Mouse (Mus musculus) MEL (cell line): ENCODE measurements at regions not wholly inside any gene's neighbourhood (a gene's known extent, or its start where the extent isn't known, plus 50 kb on each side); places are given as distances from the start of the nearest gene placed in this dataset.

Experiments
- DNase-seq: peaks from one replicate; pipeline ENCODE4 v3.0.0; 2011; ENCODE audit warnings: low read depth, low spot score
- H3K27ac ChIP-seq: 2 replicates; pipeline ENCODE4 v1.5.1; 2012; ENCODE audit warnings: low read depth, mild to moderate bottlenecking, control low read depth, low read length, moderate library complexity; ENCODE audit not compliant: control insufficient read depth
- H3K27me3 ChIP-seq, 2 experiments: fragments of 150-350 bp in 1 of 2; sonication (generic) in 1 of 2; 2 replicates each; pipeline ENCODE4 v1.6.1; 2012; ENCODE audit warnings: low read length in 2 of 2, mild to moderate bottlenecking in 2 of 2, improper control_type of control experiment in 1 of 2, moderate library complexity in 1 of 2; ENCODE audit not compliant: insufficient read depth in 2 of 2, control insufficient read depth in 1 of 2
- H3K36me3 ChIP-seq, 2 experiments: 2 replicates each; pipeline ENCODE4 v1.6.1; 2012 to 2014; ENCODE audit warnings: low read length in 2 of 2, improper control_type of control experiment in 1 of 2, inconsistent platforms in 1 of 2, mild to moderate bottlenecking in 1 of 2; ENCODE audit not compliant: insufficient read depth in 2 of 2, control insufficient read depth in 1 of 2
- H3K4me1 ChIP-seq, 2 experiments: fragments of 150-350 bp in 1 of 2; sonication (generic) in 1 of 2; 2 replicates each; pipeline ENCODE4 v1.6.1; 2012; ENCODE audit warnings: low read length in 2 of 2, improper control_type of control experiment in 1 of 2, mild to moderate bottlenecking in 1 of 2; ENCODE audit not compliant: insufficient read depth in 2 of 2, control insufficient read depth in 1 of 2
- H3K4me3 ChIP-seq, 2 experiments: fragments of 150-350 bp in 1 of 2; sonication (generic) in 1 of 2; 2 replicates each; pipeline ENCODE4 v1.5.1; 2012; ENCODE audit warnings: low read depth in 2 of 2, low read length in 2 of 2, mild to moderate bottlenecking in 2 of 2, moderate library complexity in 2 of 2, control low read depth in 1 of 2, improper control_type of control experiment in 1 of 2; ENCODE audit not compliant: control insufficient read depth in 1 of 2, insufficient read depth in 1 of 2
- H3K79me2 ChIP-seq: 2 replicates; pipeline ENCODE4 v1.6.1; 2012; ENCODE audit warnings: mild to moderate bottlenecking, low read length, moderate library complexity; ENCODE audit not compliant: control insufficient read depth, poor library complexity, insufficient read depth
- H3K9ac ChIP-seq: 2 replicates; pipeline ENCODE4 v1.6.1; 2012; ENCODE audit warnings: low read depth, mild to moderate bottlenecking, control low read depth, low read length, moderate library complexity; ENCODE audit not compliant: control insufficient read depth, poor library complexity, severe bottlenecking
- H3K9me3 ChIP-seq: fragments of 150-350 bp; sonication (generic); replicated peaks from 2 replicates; pipeline ENCODE4 v1.6.1; 2012; ENCODE audit warnings: mild to moderate bottlenecking, low read length, improper control_type of control experiment, moderate library complexity; ENCODE audit not compliant: insufficient read depth
- BHLHE40 ChIP-seq: IDR thresholded peaks from 2 replicates; pipeline ENCODE4 v1.6.1; 2012; ENCODE audit warnings: low read depth, mild to moderate bottlenecking, inconsistent platforms, low read length, improper control_type of control experiment, borderline replicate concordance
- CHD1 ChIP-seq: IDR thresholded peaks from 2 replicates; pipeline ENCODE4 v1.6.1; 2012; ENCODE audit warnings: low read depth, mild to moderate bottlenecking, inconsistent platforms, low read length, improper control_type of control experiment
- CHD2 ChIP-seq: IDR thresholded peaks from 2 replicates; pipeline ENCODE4 v1.6.1; 2011; ENCODE audit warnings: low read length, improper control_type of control experiment
- CTCF ChIP-seq, 3 experiments: IDR thresholded peaks in 2 of 3; conservative IDR thresholded peaks in 1 of 3; 2 replicates each; pipeline ENCODE4 v1.5.1; 2011 to 2012; ENCODE audit warnings: low read length in 3 of 3, low read depth in 2 of 3, mild to moderate bottlenecking in 2 of 3, improper control_type of control experiment in 1 of 3, inconsistent platforms in 1 of 3, mixed read lengths in 1 of 3, moderate library complexity in 1 of 3; ENCODE audit not compliant: control insufficient read depth in 1 of 3, insufficient read depth in 1 of 3, poor library complexity in 1 of 3, severe bottlenecking in 1 of 3
- E2F4 ChIP-seq: IDR thresholded peaks from 2 replicates; pipeline ENCODE4 v1.6.1; 2011; ENCODE audit warnings: low read depth, low read length, improper control_type of control experiment, borderline replicate concordance
- ELF1 ChIP-seq: IDR thresholded peaks from 2 replicates; pipeline ENCODE4 v1.6.1; 2014; ENCODE audit warnings: low read depth, mild to moderate bottlenecking, inconsistent platforms, low read length, improper control_type of control experiment, moderate library complexity
- ETS1 ChIP-seq: IDR thresholded peaks from 2 replicates; pipeline ENCODE4 v1.6.1; 2012; ENCODE audit warnings: low read depth, mild to moderate bottlenecking, inconsistent platforms, low read length, improper control_type of control experiment, moderate library complexity
- GABPA ChIP-seq: IDR thresholded peaks from 2 replicates; pipeline ENCODE4 v1.6.1; 2012; ENCODE audit warnings: low read depth, mild to moderate bottlenecking, inconsistent platforms, low read length, improper control_type of control experiment, moderate library complexity
- GATA1 ChIP-seq: IDR thresholded peaks from 2 replicates; pipeline ENCODE4 v1.6.1; 2011; ENCODE audit warnings: low read depth, low read length, improper control_type of control experiment
- JUND ChIP-seq: IDR thresholded peaks from 2 replicates; pipeline ENCODE4 v1.6.1; 2011; ENCODE audit warnings: low read depth, mild to moderate bottlenecking, improper control_type of control experiment, low read length
- MEF2A ChIP-seq: IDR thresholded peaks from 2 replicates; pipeline ENCODE4 v1.6.1; 2014; ENCODE audit warnings: low read depth, mild to moderate bottlenecking, inconsistent platforms, low read length, improper control_type of control experiment; ENCODE audit not compliant: poor library complexity, insufficient replicate concordance, severe bottlenecking; ENCODE audit errors: extremely low read depth
- MXI1 ChIP-seq: IDR thresholded peaks from 2 replicates; pipeline ENCODE4 v1.6.1; 2011; ENCODE audit warnings: mild to moderate bottlenecking, low read depth, low read length, improper control_type of control experiment
- MYB ChIP-seq: IDR thresholded peaks from 2 replicates; pipeline ENCODE4 v1.6.1; 2011; ENCODE audit warnings: mild to moderate bottlenecking, low read depth, low read length, improper control_type of control experiment
- NRF1 ChIP-seq: IDR thresholded peaks from 2 replicates; pipeline ENCODE4 v1.6.1; 2014; ENCODE audit warnings: low read depth, mild to moderate bottlenecking, inconsistent platforms, low read length, improper control_type of control experiment, moderate library complexity; ENCODE audit not compliant: poor library complexity, insufficient read depth, severe bottlenecking
- POLR2A ChIP-seq, 2 experiments: IDR thresholded peaks; 2 replicates each; pipeline ENCODE4 v1.6.1; 2011 to 2012; ENCODE audit warnings: low read length in 2 of 2, mild to moderate bottlenecking in 2 of 2, control low read depth in 1 of 2, improper control_type of control experiment in 1 of 2, low read depth in 1 of 2, moderate library complexity in 1 of 2; ENCODE audit not compliant: control insufficient read depth in 1 of 2, insufficient read depth in 1 of 2, poor library complexity in 1 of 2
- POLR2AphosphoS2 ChIP-seq: IDR thresholded peaks from 2 replicates; pipeline ENCODE4 v1.6.1; 2011; ENCODE audit warnings: low read length, improper control_type of control experiment
- POLR2AphosphoS5 ChIP-seq: IDR thresholded peaks from 2 replicates; pipeline ENCODE4 v1.6.1; 2012; ENCODE audit warnings: low read depth, borderline replicate concordance, mild to moderate bottlenecking, inconsistent platforms, low read length, moderate library complexity, mixed read lengths
- RAD21 ChIP-seq: IDR thresholded peaks from 2 replicates; pipeline ENCODE4 v1.6.1; 2011; ENCODE audit warnings: mild to moderate bottlenecking, low read depth, low read length, improper control_type of control experiment
- SIN3A ChIP-seq: IDR thresholded peaks from 2 replicates; pipeline ENCODE4 v1.6.1; 2012; ENCODE audit warnings: low read length, improper control_type of control experiment, inconsistent platforms
- TAL1 ChIP-seq: IDR thresholded peaks from 2 replicates; pipeline ENCODE4 v1.6.1; 2012; ENCODE audit warnings: mild to moderate bottlenecking, inconsistent platforms, low read length, moderate library complexity, mixed read lengths
- TBP ChIP-seq: IDR thresholded peaks from 2 replicates; pipeline ENCODE4 v1.8.0; 2011; ENCODE audit warnings: low read depth, low read length, improper control_type of control experiment
- TCF12 ChIP-seq: IDR thresholded peaks from 2 replicates; pipeline ENCODE4 v1.6.1; 2014; ENCODE audit warnings: low read depth, mild to moderate bottlenecking, inconsistent platforms, low read length, improper control_type of control experiment, moderate library complexity
- UBTF ChIP-seq: IDR thresholded peaks from 2 replicates; pipeline ENCODE4 v1.6.1; 2012; ENCODE audit warnings: low read depth, mild to moderate bottlenecking, inconsistent platforms, low read length, improper control_type of control experiment, moderate library complexity, borderline replicate concordance; ENCODE audit not compliant: insufficient read depth
- USF1 ChIP-seq: IDR thresholded peaks from 2 replicates; pipeline ENCODE4 v1.6.1; 2014; ENCODE audit warnings: low read depth, mild to moderate bottlenecking, inconsistent platforms, low read length, improper control_type of control experiment, moderate library complexity
- ZMIZ1 ChIP-seq: IDR thresholded peaks from 2 replicates; pipeline ENCODE4 v1.6.1; 2012; ENCODE audit warnings: low read depth, mild to moderate bottlenecking, inconsistent platforms, low read length, improper control_type of control experiment, moderate library complexity
- ZNF384 ChIP-seq: IDR thresholded peaks from 2 replicates; pipeline ENCODE4 v1.6.1; 2012; ENCODE audit warnings: low read depth, mild to moderate bottlenecking, inconsistent platforms, low read length, improper control_type of control experiment

- Histone ChIP-seq H3K4me3 (no peak overlapping the region), H3K9me3 (no peaks in the 10 kb centered on the region), H3K79me2 (no peaks in the 10 kb centered on the region), H3K9ac (no peak overlapping the region), H3K4me1 (no peaks in the 10 kb centered on the region), H3K36me3 (no peaks in the 10 kb centered on the region), H3K27ac (no peak overlapping the region), H3K27me3 (no peaks in the 10 kb centered on the region)
- no peak for DNase-seq
- TF ChIP-seq CHD1 (no peak), UBTF (no peak), TBP (no peak), CHD2 (no peak), POLR2A (IDR thresholded peaks at IDR 0.05; ENCODE audit: control insufficient read depth in 1 of 2, insufficient read depth in 1 of 2, low read depth in 1 of 2, low read length in 2 of 2, poor library complexity in 1 of 2) (no peak), ZMIZ1 (no peak), BHLHE40 (no peak), GATA1 (no peak), USF1 (no peak), CTCF (IDR thresholded peaks at IDR 0.05 in 2 of 3, conservative IDR thresholded peaks at IDR 0.05 in 1 of 3; ENCODE audit: control insufficient read depth in 1 of 3, insufficient read depth in 1 of 3, low read depth in 2 of 3, low read length in 3 of 3, poor library complexity in 1 of 3, severe bottlenecking in 1 of 3) (no peak), TCF12 (no peak), MYB (no peak), ZNF384 (no peak)
These were observed 503.7 kb upstream of the Atp11b start for GRCm38 (mm10) chr3:35250092-35250749.

GRCm38 (mm10) chr3:35253861-35254260, 500.0 kb upstream of the Atp11b start:
- no peak overlapping the region for H3K9ac ChIP-seq
- no peak overlapping the region for H3K4me3 ChIP-seq
- no peaks in the 10 kb centered on the region for H3K79me2 ChIP-seq
- no peaks in the 10 kb centered on the region for H3K36me3 ChIP-seq
- no peaks in the 10 kb centered on the region for H3K27me3 ChIP-seq
- DNase-seq, result no peak
- no peak overlapping the region for H3K27ac ChIP-seq
- H3K9me3 ChIP-seq, result no peaks in the 10 kb centered on the region
- no peaks in the 10 kb centered on the region for H3K4me1 ChIP-seq
- no peak for TF ChIP-seq SIN3A
- TF ChIP-seq TAL1, result no peak
- no peak for TF ChIP-seq E2F4
- TF ChIP-seq RAD21, result no peak
- TF ChIP-seq ETS1, result no peak
- no peak for TF ChIP-seq ZNF384
- no peak for TF ChIP-seq MEF2A
- no peak for TF ChIP-seq CHD2
- TF ChIP-seq TCF12, result no peak
- no peak for TF ChIP-seq NRF1
- no peak for TF ChIP-seq CTCF (IDR thresholded peaks at IDR 0.05 in 2 of 3, conservative IDR thresholded peaks at IDR 0.05 in 1 of 3; ENCODE audit: control insufficient read depth in 1 of 3, insufficient read depth in 1 of 3, low read depth in 2 of 3, low read length in 3 of 3, poor library complexity in 1 of 3, severe bottlenecking in 1 of 3)
- TF ChIP-seq JUND, result no peak
- no peak for TF ChIP-seq ELF1
- no peak for TF ChIP-seq MYB
- TF ChIP-seq MXI1, result no peak
- TF ChIP-seq POLR2AphosphoS5, result no peak
- no peak for TF ChIP-seq POLR2AphosphoS2
- TF ChIP-seq GABPA, result no peak
